Mouse (Mus musculus) C2C12 (cell line): ENCODE data around the gene Slc44a1.

Experiments used
- CEBPB ChIP-seq: IDR thresholded peaks from one replicate; pipeline ENCODE4 v1.6.1; 2011; ENCODE audit warnings: low read depth, mild to moderate bottlenecking, control low read depth, moderate library complexity
- CTCF ChIP-seq: IDR thresholded peaks from one replicate; pipeline ENCODE4 v1.5.1; 2011; ENCODE audit not compliant: control insufficient read depth, insufficient read depth, insufficient read length

DNA sequence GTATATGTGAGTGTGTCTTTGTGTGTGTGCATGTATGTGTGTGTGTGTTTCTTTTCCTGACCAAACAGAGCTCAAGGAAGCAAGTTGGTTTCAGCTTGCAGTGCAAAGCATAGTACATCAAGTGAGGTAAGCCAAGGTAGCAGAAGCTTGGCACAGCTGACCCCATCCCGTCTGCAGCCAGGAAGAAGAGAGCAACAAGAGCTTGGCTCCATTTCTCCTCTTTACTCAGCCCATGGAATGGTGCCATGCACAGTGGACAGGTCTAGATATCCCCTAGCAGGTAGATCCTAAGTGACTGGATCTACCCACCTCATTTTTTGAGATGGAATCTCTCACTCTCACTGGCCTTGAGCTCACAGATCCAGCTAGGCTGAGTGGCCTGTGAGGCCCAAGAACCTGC, 40.8 kb upstream of the Slc44a1 start:
- no peak for TF ChIP-seq CTCF
- no peak for TF ChIP-seq CEBPB
